Mouse (Mus musculus) erythroblast, embryonic 14.5 days (primary cell): Measurements from ENCODE around the gene Nav2.

ENCODE experiments used
- GATA1 ChIP-seq: IDR thresholded peaks from 2 replicates; pipeline ENCODE4 v1.6.1; 2012; ENCODE audit warnings: low read length, inconsistent platforms, mixed read lengths
- TAL1 ChIP-seq: IDR thresholded peaks from 3 replicates; pipeline ENCODE4 v1.6.1; 2012; ENCODE audit warnings: low read length, inconsistent platforms, mixed read lengths

GRCm38 (mm10) chr7:49521976-49522375 lies 613.5 kb downstream of the Nav2 start:
- TF ChIP-seq GATA1 = no peak
- TF ChIP-seq TAL1 = no peak
